Mouse (Mus musculus) bone marrow, adult 2 months (tissue): ENCODE measurements around the gene Kiss1r.

Source experiments
- CTCF ChIP-seq: fragments of 200-500 bp; IDR thresholded peaks from 2 replicates; pipeline ENCODE4 v1.5.1; 2011; ENCODE audit warnings: low read length, control low read depth; ENCODE audit not compliant: control insufficient read depth, insufficient read depth
- POLR2A ChIP-seq: fragments of 200-500 bp; IDR thresholded peaks from 2 replicates; pipeline ENCODE4 v1.6.1; 2011; ENCODE audit warnings: low read depth, mild to moderate bottlenecking, control low read depth, low read length, borderline replicate concordance; ENCODE audit not compliant: control insufficient read depth

- no peak for TF ChIP-seq CTCF
- no peak for TF ChIP-seq POLR2A
These were observed 18.2 kb downstream of the Kiss1r start for GRCm38 (mm10) chr10:79934794-79935569.
